Mouse (Mus musculus) ZHBTc4 (cell line): ENCODE measurements around the gene Lamb2.

Experiments
- DNase-seq: peaks from one replicate; pipeline ENCODE4 v3.0.0-alpha.2; 2011; ENCODE audit warnings: low read depth, low spot score

Gene Lamb2

DNA sequence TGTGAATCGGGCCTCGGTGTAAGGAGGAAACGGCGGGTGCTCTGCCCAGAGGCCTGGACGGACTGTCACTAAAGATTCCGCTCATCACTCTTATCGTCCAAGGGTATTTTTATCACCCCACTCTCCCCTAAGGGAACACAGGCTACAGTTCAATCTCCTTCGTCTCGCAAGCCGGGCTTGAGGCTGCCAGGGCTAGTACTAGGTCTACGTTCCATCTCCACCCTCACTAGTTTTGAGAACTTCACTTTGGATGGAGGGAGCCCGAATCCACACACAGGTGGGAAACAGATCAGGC is 11.7 kb downstream of the Lamb2 start:
- DNase-seq, result no peak

DNA sequence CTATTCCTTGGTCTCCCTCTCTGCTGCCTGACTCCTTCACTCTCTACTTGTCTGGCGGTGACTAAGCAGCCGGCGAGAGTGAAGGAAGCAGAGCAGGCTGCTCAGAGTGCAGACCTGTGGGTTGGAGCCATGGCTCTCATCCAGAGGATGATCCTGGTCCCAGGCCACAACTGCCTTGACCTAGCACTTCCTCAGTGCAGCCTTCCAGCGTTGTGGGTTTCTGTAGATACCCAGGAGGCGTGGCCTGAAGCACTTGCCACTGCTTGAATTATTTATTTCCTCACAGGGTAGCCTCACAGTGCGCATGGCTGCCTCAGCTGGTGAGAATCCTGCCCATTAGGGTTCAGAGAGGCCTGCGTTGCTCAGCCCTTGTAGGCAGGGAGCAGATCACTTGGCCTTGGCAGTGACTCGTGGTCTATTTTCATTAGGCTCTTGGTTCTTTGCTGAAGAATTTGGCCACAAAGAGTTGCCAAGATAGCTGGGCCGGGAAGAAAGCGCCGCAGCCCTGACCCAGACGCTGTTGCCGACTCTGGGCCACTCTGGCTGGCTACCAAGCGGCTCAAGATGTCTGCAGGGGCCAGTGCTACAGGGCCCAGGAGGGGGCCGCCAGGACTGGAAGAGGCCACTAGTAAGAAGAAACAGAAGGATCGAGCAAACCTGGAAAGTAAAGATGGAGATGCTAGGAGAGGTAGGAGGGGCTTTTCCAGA is 12.7 kb downstream of the Lamb2 start:
- peak; percentile 73 for DNase-seq

DNA sequence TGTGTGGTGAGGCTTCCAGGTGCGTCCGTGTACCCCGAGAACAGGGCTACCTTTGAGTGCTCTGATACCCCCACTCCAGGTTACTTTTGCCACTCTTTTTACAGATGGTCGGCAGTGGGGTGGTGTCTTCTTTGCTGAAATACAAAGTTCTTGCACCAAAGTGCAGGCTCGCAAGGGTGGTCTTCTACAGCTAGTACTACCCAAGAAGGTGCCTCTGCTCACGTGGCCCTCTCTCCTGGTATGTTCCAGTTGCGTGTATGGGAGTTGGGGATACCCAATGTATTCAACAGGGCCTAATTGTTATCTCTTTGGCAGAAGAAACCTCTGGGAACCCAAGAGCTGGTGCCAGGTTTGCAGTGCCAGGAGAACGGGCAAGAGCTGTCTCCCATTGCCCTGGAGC is 13.7 kb downstream of the Lamb2 start:
- no peak for DNase-seq

DNA sequence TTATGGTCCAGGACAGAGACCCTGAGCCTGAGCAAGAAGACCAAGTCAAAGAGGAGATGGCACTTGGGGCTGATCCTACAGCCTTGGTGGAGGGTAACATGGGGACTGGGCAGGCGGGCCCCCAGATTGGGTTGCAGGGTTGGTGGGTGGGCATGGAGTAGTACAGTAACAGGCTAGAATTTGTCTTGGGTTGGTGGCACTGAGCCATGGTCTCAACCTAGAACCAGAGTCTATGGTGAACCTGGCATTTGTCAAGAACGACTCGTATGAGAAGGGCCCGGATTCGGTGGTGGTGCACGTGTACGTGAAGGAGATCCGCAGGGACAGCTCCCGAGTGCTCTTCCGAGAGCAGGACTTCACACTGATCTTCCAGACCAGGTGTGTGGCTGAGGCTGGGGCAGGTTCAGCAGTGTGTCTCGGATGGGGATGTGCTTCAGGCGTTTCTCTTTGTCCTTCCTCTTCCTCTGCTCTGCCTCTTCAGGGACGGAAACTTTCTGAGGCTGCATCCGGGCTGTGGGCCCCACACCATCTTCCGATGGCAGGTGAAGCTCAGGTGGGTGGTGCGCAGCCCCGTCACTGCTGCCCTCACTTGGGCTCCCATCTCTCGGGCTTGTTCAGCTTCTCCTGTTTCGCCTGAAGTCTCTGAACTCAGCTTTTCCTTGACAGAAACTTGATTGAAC is 14.8 kb downstream of the Lamb2 start:
- DNase-seq, result no peak

DNA sequence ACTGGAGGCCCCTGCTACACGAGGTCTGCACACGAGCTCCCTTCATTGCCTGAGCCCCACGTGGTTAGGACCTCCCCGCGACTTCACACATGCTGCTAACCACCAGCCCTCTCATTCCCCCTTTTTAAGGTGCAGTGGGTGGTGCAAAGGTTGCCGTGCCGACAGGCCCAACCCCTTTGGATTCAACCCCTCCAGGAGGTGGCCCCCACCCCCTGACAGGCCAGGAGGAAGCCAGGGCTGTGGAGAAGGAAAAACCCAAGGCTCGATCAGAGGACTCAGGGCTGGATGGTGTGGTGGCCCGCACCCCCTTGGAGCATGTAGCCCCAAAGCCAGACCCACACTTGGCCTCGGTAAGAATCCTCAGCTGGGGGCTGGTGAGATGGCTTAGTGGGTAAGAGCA is 15.4 kb downstream of the Lamb2 start:
- no peak for DNase-seq

DNA sequence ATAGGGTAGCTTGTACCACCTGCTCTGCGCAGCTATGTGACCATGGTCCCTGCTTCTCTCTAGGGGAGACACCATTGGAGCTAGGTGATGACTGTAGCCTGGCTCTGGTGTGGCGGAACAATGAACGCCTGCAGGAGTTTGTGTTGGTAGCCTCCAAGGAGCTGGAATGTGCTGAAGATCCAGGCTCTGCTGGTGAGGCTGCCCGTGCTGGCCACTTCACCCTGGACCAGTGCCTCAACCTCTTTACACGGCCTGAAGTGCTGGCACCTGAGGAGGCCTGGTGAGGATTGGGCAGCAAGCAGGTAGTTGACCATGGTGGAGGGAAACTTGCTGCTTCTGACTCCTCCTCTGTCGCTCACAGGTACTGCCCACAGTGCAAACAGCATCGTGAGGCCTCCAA is 19.7 kb downstream of the Lamb2 start:
- DNase-seq, result no peak

DNA sequence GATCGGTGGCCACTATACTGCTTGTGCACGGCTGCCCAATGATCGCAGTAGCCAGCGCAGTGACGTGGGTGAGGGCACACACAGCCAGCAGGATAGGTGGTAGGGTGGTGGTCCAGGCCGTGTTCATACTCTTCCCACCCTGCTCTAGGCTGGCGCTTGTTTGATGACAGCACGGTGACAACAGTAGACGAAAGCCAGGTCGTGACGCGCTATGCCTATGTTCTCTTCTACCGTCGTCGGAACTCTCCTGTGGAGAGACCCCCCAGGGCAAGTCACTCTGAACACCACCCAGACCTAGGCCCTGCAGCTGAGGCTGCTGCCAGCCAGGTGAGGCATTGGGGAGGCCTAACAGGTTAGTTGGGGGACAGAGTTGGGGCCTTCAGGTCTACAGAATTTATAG is 20.4 kb downstream of the Lamb2 start:
- DNase-seq, result no peak

DNA sequence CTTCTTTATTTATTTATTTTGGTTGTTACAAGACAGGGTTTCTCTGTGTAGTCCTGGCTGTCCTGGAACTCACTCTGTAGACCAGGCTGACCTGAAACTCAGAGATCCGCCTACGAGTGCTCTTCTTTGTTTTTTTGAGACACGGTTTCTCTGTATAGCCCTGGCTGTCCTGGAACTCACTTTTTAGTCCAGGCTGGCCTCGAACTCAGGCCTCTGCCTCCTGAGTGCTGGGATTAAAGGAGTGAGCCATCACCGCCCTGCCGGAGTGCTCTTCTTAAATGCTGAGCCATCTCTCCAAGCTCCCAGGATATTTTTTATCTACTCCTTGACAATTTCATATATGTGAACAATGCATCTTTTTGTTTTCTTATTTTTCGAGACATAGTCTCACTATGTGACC is 27.4 kb downstream of the Lamb2 start:
- DNase-seq, result no peak

DNA sequence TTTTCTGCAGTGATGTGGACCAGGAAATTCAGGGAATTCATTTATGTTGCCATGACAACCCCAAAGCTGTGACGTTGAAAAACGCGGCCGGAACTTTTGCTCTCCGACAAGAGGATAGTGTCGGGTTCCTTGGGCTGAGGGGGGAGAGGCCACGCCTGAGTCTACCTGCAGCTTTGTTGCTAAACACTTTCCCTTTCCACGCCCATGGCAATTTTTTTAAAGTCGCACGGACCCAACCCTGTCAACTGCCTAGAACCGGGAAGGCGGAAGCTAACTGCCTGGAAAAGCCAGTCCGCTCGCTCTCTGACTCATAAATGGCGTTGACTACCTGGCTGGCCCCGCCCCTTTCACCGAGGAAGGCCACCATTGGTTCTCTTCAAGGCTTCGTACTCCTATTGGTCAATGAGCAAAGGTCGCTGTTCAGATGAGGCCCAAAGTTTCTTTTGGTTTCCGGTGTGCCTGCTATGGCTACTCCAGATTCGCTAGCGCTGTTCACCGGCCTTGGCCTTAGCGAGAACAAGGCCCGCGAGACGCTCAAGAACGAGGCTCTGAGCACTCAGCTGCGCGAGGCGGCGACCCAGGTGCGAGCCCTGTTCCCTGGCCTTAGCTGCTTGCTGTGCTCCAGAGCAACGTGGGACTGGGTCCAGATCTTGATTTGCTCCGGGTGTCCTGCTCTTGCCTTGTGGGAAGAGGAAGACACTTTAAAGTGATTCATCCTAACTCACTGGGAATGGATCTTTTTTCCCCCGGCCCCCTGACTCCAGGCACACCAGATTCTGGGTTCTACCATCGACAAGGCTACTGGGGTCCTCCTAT is 28.3 kb downstream of the Lamb2 start, which contains the start of gene Qars:
Gene Qars, plus strand, starts transcription at position 88 of the 816 bp plus-strand sequence.
- DNase-seq, result peak; percentile 99

DNA sequence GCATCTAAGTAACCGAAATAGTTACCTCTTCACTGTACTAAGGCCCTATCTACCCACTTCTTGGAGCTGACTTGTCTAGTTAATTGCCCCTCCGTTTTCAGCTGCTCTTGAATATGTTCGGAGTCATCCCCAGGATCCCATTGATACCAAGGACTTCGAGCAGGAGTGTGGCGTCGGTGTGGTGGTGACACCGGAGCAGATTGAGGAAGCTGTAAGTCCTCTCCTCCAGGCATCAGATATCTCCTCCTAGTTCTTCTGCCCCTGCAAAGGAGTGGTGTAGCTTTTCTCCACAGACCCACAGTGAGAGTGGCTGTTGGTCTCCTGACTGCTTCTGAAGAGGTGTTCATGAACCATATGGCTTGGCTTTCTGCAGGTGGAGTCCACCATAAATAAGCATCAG is 29.2 kb downstream of the Lamb2 start:
- no peak for DNase-seq

DNA sequence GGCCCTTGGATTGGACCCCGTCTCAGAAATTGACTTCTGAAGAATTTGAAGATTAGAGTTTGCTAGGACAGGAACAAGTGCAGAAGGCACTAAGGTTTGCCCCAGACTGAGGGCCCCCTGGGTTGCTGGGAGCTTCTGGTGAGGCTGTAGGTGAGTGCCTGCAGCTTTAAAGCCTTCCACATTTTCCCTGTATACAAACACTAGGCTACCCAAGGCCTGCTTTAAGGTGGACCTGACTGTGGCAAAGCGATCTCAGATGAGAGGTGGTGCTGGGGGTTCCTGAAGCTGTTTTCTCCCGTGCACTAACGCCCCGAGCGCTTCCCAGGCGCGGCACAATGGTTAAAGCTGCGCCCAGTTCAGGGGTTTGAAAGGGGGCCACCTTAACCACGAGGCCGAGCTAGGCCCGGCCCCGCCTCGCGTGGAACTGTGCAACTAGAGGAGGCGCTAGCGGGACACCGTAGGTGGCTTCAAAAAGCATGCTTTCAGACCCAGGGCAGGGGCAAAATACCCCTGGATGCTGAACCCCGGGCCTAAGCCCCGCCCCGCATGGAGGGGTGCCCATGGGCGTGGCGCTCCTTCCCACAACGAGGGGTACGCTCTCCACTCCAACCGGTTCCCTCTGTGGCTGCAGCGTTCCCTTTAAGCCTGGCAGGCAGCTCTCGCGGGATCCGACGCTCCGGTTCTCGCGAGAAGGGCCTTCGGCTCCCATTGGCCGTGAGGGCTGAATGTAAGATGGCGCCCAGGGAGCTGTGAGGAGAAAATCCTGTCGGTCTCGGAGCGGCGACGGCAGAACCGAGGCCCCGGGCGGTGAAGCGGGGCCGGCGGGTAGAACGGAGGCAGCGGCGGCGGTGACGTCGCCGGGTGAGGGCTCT is 37.1 kb downstream of the Lamb2 start, which contains the start of gene Qrich1:
Gene Qrich1, plus strand, starts transcription at position 427 of the 872 bp plus-strand sequence.
- peak; percentile 98 for DNase-seq

DNA sequence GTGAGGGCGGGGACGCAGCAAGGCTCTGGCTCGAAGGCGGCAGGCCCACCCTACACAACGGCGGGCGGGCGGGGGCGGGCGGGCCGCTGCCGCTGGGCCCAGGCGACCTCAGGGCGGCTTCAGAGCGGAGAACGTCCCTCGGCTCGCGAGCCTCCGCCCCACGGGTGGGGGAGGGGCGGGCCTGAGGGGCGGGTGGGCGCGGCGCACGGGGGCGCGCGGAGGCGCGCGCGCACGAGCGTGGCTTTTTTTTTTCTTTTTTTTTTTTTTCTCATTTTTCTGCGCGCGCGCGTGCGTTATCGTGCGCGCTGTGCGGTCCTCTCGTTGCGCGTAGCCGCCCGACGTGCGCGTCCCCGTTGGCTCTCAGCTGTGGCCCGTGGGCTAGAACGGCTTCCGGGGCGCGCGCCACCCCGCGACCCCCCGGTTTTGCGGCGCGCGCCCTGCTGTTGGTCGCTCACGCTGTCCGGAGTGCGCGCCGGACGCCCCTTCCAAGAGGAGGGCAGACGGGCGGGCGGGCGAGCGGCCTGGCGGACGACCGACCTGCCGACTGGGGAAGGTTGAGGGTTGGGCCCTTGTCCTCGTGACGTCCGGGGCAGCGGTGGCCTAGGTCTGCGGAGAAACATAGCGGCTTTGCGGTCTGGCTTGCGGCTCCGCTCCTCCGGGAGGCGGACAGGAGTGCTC is 37.9 kb downstream of the Lamb2 start:
- peak; percentile 94 for DNase-seq

DNA sequence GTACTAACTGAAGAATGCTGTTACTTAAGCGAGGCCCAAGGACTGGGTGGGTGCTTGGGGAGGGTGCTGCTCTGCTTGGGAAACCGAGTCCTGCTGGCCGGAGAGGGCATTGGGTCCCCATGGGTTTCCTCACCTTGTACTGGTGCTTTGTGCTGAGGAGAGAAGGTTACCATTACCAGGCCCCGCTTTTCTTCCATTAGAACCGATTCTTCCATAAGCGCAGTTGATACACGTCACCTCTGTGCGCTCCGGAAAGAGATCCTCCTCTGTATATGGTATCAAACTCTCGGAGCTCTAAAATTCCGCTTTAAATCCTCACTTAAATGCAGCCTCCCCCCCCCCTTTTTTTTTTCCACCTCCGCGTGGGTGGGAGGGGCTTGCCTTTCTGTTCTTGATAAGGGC is 38.4 kb downstream of the Lamb2 start:
- peak; percentile 79 for DNase-seq

DNA sequence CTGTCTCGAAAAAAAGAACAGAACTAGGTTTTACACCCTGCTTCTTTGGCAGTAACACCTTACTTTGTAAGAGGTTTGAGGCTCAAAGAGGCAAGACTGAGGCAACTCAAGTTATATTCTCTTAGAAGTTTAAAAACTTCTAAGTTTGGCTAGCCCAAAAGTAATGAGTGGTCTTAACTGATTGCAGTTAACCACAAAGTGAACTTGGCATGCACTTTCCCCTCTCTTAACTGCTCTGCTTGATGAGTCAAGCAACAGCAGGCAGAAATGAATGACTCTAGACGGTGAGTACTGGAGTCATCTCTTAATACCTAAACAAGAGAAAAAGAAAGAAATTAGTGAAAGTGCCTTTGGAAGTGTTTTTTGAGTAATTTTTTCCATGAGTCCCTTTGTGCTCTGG is 42.1 kb downstream of the Lamb2 start:
- DNase-seq, result no peak

DNA sequence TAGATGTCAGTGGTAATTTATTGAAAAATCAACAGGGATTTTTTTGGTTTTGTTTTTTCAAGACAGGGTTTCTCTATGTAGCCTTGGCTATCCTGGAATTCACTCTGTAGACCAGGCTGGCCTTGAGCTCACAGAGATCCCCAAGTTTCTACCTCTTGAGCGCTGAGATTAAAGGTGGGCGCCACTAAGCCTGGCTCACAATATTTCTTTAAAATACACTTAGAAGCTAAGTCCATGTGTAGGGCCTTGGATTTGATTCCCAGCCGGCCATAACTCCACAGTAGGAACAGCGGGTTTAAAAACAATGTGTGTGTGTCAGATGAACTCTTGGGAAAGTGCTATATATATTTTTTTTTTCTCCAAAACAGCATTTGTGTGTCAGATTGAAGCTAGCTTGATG is 43.8 kb downstream of the Lamb2 start:
- no peak for DNase-seq

DNA sequence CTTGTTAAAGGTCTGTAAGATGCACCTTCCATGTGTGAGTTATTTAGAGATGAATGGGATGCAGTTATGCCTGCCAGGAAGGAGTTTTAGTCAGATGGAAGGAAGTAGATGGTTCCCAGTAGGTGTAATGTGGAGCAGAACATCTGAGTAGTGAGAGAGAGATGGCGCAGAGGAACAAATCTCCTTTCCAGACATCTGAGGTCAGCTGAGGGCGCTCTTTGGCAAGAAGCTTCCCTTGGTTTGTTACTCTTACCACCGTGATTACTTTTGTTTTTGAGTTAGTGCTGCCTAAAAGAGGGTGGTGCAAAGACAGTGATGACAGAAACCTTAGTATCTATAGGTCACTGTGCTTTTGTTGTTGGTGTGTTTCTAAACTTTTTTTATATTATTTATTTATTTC is 45.9 kb downstream of the Lamb2 start:
- no peak for DNase-seq

DNA sequence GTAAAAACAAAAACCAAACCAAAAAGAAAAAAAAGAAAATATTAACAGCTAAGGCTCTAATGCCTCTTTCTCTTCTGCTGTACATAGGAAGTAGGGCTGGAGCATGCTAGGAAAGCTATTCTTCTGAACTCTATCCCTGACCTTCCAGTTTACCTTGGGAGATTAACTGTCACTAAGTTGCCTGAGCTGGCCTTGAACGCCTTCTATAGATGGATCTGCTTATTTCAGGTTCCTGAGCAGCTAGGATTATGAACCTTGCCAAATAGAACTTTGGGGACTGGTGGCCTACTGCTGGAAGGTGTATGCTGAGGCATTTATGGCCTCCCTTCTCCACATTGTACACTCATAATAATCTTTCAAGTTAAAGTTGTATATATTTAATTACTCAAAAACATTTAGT is 51.4 kb downstream of the Lamb2 start:
- no peak for DNase-seq

DNA sequence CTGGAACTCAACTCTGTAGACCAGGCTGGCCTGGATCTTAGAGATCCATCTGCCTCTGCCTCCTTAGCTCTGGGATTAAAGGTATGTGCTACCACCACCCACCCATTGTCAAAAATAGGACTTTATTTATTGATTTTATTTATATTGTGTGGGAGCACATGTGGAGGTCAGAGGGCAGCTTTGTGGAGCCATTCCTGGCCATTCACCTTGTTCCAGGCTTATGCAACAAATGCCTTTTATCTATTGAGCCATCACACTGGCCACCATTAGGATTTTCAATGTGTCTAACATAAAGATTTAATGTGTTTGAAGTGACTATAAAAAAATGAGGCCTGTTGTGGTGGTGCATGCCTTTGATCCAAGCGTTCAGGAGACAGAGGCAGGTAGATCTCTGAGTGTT is 52.0 kb downstream of the Lamb2 start:
- DNase-seq, result no peak
